Mouse (Mus musculus): ENCODE results near the gene Slc24a3. TPM values are rescaled to one million over a fixed set of nuclear protein-coding genes. Genes with fewer than 3 reads are reported as not detected.

Gene Slc24a3
- polyA plus RNA-seq (2015; fragmentation: Nextera tagmentation; extraction: Ambion mirVana) = 0.68 and 0.71 TPM in 2 replicates

DNA sequence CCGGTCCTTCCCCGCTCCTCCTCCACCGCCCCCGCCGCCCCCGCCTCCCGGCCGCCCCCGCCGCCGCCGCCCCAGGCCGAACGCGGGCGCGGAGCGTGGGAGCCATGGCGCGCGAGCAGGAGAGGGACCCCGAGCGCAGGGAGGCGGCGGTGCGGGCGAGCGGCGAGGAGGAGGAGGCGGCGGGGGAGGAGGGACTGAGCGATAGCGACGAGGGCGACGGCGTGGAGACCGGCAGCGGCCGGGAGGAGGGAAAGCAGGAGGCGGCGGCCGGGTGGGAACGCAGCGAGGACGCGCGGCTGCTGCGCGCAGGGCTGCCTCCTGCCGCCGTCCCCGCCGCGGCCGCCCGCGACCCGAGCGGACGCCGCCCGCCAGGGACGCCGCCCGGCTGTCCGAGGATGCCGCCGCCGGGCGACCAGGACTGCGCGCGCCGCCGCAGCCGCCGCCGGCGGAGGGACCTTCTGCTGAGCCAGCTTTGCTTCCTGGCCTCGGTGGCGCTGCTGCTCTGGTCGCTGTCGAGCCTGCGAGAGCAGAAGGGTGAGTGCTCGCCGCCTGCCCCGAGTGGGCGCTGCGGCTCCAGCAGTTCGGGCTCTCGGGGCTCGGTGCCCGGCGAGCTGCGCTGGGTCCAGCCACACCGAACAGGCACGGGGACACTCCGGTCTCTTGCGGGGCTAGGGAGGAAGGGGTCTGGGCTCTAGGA is at the start of gene Slc24a3:
Gene Slc24a3, plus strand, starts transcription at position 91 of the 697 bp plus-strand sequence.
- Histone ChIP-seq H3K27me3 (peaks cover 37% of the 10 kb centered on the region), H3K9me3 (replicated peaks) (no peaks in the 10 kb centered on the region), H3K27ac (replicated peaks) (no peak within 1 kb of the TSS), H3K4me1 (replicated peaks) (peaks cover 5% of the 10 kb centered on the region; the same call in 1 of the 2 replicates), H3K36me3 (replicated peaks) (no peaks in the 10 kb centered on the region), H3K9ac (peak within 1 kb of the TSS; percentile 30; the same call in 1 of the 2 replicates), H3K4me2 (peak within 1 kb of the TSS; percentile 79), H3K4me3 (replicated peaks) (peak within 1 kb of the TSS; percentile 61)
- 0% methylated on average over 54 of the region's 100 CpGs for WGBS (ENCODE audit: insufficient replicate concordance)
- ATAC-seq (ENCODE audit: insufficient read depth) = peak; percentile 74

DNA sequence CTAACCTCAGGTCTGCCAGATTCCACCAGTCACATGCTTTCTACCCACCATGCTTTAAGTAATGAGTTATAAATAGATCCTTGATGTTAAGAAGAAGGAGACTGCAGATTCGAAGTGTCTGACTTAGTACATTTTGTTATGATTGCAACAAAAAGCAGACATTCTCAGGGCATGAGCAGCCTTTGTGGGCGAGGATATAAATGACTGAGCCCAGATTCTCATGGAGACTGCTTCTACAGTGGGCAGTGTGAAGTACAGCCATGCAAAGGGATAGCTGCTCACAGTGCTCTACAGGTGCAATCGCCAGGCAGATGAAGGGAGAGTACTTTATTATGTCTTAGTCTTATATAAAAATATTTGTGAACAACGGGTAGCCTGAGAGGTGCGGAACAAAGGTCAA is 49.8 kb upstream of the Slc24a3 start:
- 60% methylated on average over 5 of the region's 5 CpGs for WGBS (ENCODE audit: insufficient replicate concordance)
- no peak overlapping the region for H3K9ac ChIP-seq
- ATAC-seq (ENCODE audit: insufficient read depth) = no peak

GRCm38 (mm10) chr2:145127747-145128146 is 39.8 kb upstream of the Slc24a3 start:
- Histone ChIP-seq H3K27ac (replicated peaks) (no peak overlapping the region), H3K4me2 (no peak overlapping the region), H3K9me3 (replicated peaks) (no peaks in the 10 kb centered on the region), H3K4me3 (replicated peaks) (no peak overlapping the region), H3K9ac (no peak overlapping the region), H3K4me1 (replicated peaks) (no peaks in the 10 kb centered on the region), H3K36me3 (replicated peaks) (no peaks in the 10 kb centered on the region), H3K27me3 (no peaks in the 10 kb centered on the region)
- ATAC-seq (ENCODE audit: insufficient read depth) = no peak
- 67% methylated on average over 3 of the region's 3 CpGs for WGBS (ENCODE audit: insufficient replicate concordance)

More for the DNA sequence above, 49.8 kb upstream of the Slc24a3 start:
- H3K9me3 ChIP-seq (replicated peaks) = no peaks in the 10 kb centered on the region
- no peak overlapping the region for H3K4me2 ChIP-seq
- H3K27me3 ChIP-seq = no peaks in the 10 kb centered on the region
- no peak overlapping the region for H3K4me3 ChIP-seq (replicated peaks)
- no peaks in the 10 kb centered on the region for H3K36me3 ChIP-seq (replicated peaks)
- no peak overlapping the region for H3K27ac ChIP-seq (replicated peaks)
- no peaks in the 10 kb centered on the region for H3K4me1 ChIP-seq (replicated peaks)

- no peak overlapping the region for H3K4me3 ChIP-seq (replicated peaks)
- H3K4me1 ChIP-seq (replicated peaks) = no peaks in the 10 kb centered on the region
- no peaks in the 10 kb centered on the region for H3K9me3 ChIP-seq (replicated peaks)
- 59% methylated on average over 4 of the region's 4 CpGs for WGBS (ENCODE audit: insufficient replicate concordance)
- H3K4me2 ChIP-seq = no peak overlapping the region
- no peak overlapping the region for H3K27ac ChIP-seq (replicated peaks)
- no peak for ATAC-seq (ENCODE audit: insufficient read depth)
- no peaks in the 10 kb centered on the region for H3K27me3 ChIP-seq
- no peak overlapping the region for H3K9ac ChIP-seq
- no peaks in the 10 kb centered on the region for H3K36me3 ChIP-seq (replicated peaks)
These were observed 30.8 kb upstream of the Slc24a3 start for GRCm38 (mm10) chr2:145136625-145137291.

- Histone ChIP-seq H3K4me1 (replicated peaks) (no peaks in the 10 kb centered on the region), H3K9ac (no peak overlapping the region), H3K4me3 (replicated peaks) (no peak overlapping the region), H3K27ac (replicated peaks) (no peak overlapping the region), H3K9me3 (replicated peaks) (no peaks in the 10 kb centered on the region), H3K4me2 (no peak overlapping the region), H3K27me3 (no peaks in the 10 kb centered on the region), H3K36me3 (replicated peaks) (no peaks in the 10 kb centered on the region)
- WGBS (ENCODE audit: insufficient replicate concordance) = 8% methylated on average over 1 of the region's 1 CpGs
- no peak for ATAC-seq (ENCODE audit: insufficient read depth)
These were observed 17.1 kb upstream of the Slc24a3 start for GRCm38 (mm10) chr2:145150407-145150806.

DNA sequence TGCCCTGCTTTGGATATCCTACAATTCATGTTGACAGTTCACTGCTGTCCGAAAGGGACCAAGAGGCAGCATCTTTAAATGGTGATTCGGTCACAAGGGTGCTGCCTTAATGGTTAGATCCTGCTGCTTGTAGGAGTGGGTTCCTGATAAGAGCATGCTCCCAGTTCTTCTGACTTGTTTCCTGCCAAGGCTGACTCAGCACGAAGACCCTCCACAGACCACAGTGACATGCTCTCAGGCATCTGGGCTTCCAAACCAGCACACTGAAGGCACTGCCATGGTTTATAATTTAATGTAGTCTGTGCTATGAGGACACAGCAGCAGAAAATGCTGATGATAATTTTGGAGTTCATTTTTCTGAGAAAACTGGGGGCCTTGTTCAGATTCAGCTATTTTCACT is 16.7 kb upstream of the Slc24a3 start:
- no peaks in the 10 kb centered on the region for H3K27me3 ChIP-seq
- no peak for ATAC-seq (ENCODE audit: insufficient read depth)
- no peak overlapping the region for H3K4me2 ChIP-seq
- no peaks in the 10 kb centered on the region for H3K9me3 ChIP-seq (replicated peaks)
- WGBS (ENCODE audit: insufficient replicate concordance) = 19% methylated on average over 3 of the region's 3 CpGs
- no peaks in the 10 kb centered on the region for H3K4me1 ChIP-seq (replicated peaks)
- H3K4me3 ChIP-seq (replicated peaks) = no peak overlapping the region
- no peaks in the 10 kb centered on the region for H3K36me3 ChIP-seq (replicated peaks)
- no peak overlapping the region for H3K9ac ChIP-seq
- H3K27ac ChIP-seq (replicated peaks) = no peak overlapping the region

DNA sequence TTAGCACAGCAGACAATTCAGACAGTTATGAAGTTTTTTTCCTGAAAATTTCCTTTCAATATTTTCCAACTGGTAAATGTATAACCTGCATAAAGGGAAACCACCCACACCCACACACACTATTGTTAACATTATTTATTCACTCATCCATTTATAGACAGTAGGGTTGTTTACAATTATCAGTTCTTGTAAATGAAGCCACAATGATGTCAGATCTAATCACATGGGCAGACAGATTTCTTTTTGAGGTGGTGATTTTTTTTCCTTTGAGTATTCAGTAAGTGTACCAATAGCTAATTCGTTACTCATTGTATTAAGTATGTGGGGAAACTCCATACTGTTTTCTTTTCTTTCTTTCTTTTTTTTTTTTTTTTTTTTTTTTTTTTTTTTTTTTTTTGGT is 15.3 kb upstream of the Slc24a3 start:
- no peak overlapping the region for H3K4me3 ChIP-seq (replicated peaks)
- H3K36me3 ChIP-seq (replicated peaks) = no peaks in the 10 kb centered on the region
- WGBS (ENCODE audit: insufficient replicate concordance) = 50% methylated on average over 1 of the region's 1 CpGs
- H3K9ac ChIP-seq = no peak overlapping the region
- no peak overlapping the region for H3K27ac ChIP-seq (replicated peaks)
- ATAC-seq (ENCODE audit: insufficient read depth) = no peak
- no peaks in the 10 kb centered on the region for H3K4me1 ChIP-seq (replicated peaks)
- H3K27me3 ChIP-seq = no peaks in the 10 kb centered on the region
- no peaks in the 10 kb centered on the region for H3K9me3 ChIP-seq (replicated peaks)
- no peak overlapping the region for H3K4me2 ChIP-seq

GRCm38 (mm10) chr2:145158972-145159371 is 8.6 kb upstream of the Slc24a3 start:
- Histone ChIP-seq H3K4me2 (no peak overlapping the region), H3K4me3 (replicated peaks) (no peak overlapping the region), H3K9me3 (replicated peaks) (no peaks in the 10 kb centered on the region), H3K4me1 (replicated peaks) (no peaks in the 10 kb centered on the region), H3K9ac (no peak overlapping the region), H3K27me3 (no peaks in the 10 kb centered on the region), H3K36me3 (replicated peaks) (no peaks in the 10 kb centered on the region), H3K27ac (replicated peaks) (no peak overlapping the region)
- 24% methylated on average over 1 of the region's 1 CpGs for WGBS (ENCODE audit: insufficient replicate concordance)
- no peak for ATAC-seq (ENCODE audit: insufficient read depth)

- no peaks in the 10 kb centered on the region for H3K36me3 ChIP-seq (replicated peaks)
- H3K9ac ChIP-seq = no peak overlapping the region
- no peaks in the 10 kb centered on the region for H3K9me3 ChIP-seq (replicated peaks)
- H3K4me1 ChIP-seq (replicated peaks) = no peaks in the 10 kb centered on the region
- H3K27me3 ChIP-seq = peaks cover 3% of the 10 kb centered on the region; the same call in 1 of the 2 replicates
- WGBS (ENCODE audit: insufficient replicate concordance) = 26% methylated on average over 12 of the region's 12 CpGs
- H3K4me3 ChIP-seq (replicated peaks) = no peak overlapping the region
- no peak for ATAC-seq (ENCODE audit: insufficient read depth)
- H3K4me2 ChIP-seq = no peak overlapping the region
- no peak overlapping the region for H3K27ac ChIP-seq (replicated peaks)
These were observed 6.4 kb upstream of the Slc24a3 start for GRCm38 (mm10) chr2:145161046-145161700.

- Histone ChIP-seq H3K36me3 (replicated peaks) (no peaks in the 10 kb centered on the region), H3K9me3 (replicated peaks) (no peaks in the 10 kb centered on the region), H3K27me3 (peaks cover 32% of the 10 kb centered on the region), H3K4me3 (replicated peaks) (no peak overlapping the region), H3K9ac (no peak overlapping the region), H3K4me2 (no peak overlapping the region), H3K27ac (replicated peaks) (no peak overlapping the region), H3K4me1 (replicated peaks) (peaks cover 5% of the 10 kb centered on the region; the same call in 1 of the 2 replicates)
- 51% methylated on average over 5 of the region's 5 CpGs for WGBS (ENCODE audit: insufficient replicate concordance)
- no peak for ATAC-seq (ENCODE audit: insufficient read depth)
These were observed 3.5 kb upstream of the Slc24a3 start for GRCm38 (mm10) chr2:145164086-145164485.

GRCm38 (mm10) chr2:145164562-145164961 is 3.0 kb upstream of the Slc24a3 start:
- Histone ChIP-seq H3K4me2 (no peak overlapping the region), H3K27ac (replicated peaks) (no peak overlapping the region), H3K9me3 (replicated peaks) (no peaks in the 10 kb centered on the region), H3K4me3 (replicated peaks) (no peak overlapping the region), H3K36me3 (replicated peaks) (no peaks in the 10 kb centered on the region), H3K27me3 (peaks cover 36% of the 10 kb centered on the region), H3K4me1 (replicated peaks) (peaks cover 5% of the 10 kb centered on the region; the same call in 1 of the 2 replicates), H3K9ac (no peak overlapping the region)
- 29% methylated on average over 4 of the region's 4 CpGs for WGBS (ENCODE audit: insufficient replicate concordance)
- ATAC-seq (ENCODE audit: insufficient read depth) = no peak
